Mouse (Mus musculus) inflammation-experienced regulatory T-cells, adult 16 weeks (primary cell): ENCODE results near the gene Olfr365. TPM values are rescaled to one million over a fixed set of nuclear protein-coding genes. Genes with fewer than 3 reads are reported as not detected.

ENCODE experiments used
- polyA plus RNA-seq: library from polyadenylated mRNA; unstranded; fragments of 100-300 nt; shearing (Covaris generic); gene quantifications from one replicate; pipeline ENCODE4 v1.2.1, GENCODE M21; 2017

Olfr365 gene
- not detected for polyA plus RNA-seq

DNA sequence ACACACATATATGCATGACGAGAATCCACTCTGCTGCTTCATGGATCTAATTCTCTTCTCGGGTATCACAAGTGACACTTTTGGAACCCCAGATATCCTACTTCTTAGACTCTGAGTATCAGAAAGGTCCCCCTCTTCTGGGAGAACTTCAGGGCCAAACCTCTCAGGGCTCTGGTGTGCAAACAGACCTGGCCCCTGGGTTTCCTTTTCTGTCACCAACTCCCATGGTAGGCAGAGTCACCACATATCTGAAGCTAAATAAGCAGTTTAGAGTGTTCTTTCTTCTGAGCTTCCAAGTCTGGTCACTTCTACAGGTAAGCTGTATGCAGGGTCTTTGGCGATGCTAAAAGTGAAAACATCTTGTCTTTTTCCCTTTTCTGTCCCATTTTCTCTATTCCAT is at the start of gene Olfr365:
Gene Olfr365, plus strand, starts transcription at position 301 of the 400 bp plus-strand sequence.

DNA sequence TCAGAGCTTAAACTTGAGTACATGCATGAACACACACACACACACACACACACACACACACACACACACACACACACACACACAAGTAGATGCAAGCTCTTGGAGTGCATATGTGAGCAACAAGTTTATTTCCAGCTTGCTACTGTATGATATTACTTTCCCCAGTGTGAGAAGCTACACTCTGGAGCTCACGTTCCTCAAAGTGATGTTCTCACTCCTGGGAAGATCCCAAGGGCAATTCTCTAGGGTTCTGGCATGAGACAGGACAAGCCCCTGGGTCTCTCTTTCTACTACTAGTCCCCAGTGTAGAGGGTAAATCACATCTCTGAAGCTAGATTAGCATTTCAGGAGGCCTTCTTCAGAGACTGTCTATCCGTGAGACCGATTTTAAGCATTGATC is 49.0 kb upstream of the Olfr365 start, which contains the start of gene Olfr364-ps1:
Gene Olfr364-ps1, plus strand, starts transcription at position 301 of the 400 bp plus-strand sequence.

DNA sequence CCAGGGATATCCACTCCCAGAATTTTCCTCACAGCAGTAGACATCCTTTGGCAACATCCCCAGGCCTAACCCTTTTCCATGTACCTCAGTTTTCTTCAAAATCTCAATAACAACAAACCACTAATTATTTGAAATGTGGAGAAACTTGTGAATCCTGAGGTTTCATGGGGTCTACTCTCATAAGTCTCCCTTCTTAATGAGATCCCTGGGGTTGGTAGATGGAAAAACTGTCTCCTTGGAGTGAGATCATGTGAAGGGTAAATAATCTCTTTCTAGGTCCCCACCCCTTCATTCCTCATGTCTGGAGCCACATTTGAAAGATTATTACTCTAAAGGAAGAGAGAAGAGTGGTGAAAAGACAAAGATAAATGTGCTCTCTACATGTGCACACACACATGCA is 23.3 kb downstream of the Olfr365 start, which contains the start of gene Olfr366:
Gene Olfr366, plus strand, starts transcription at position 301 of the 400 bp plus-strand sequence.

Other genes starting within 250 kb of the Olfr365 start
- not detected for gene Olfr357, start 194.4 kb upstream of the Olfr365 start, polyA plus RNA-seq
- not detected for gene Olfr358, start 178.9 kb upstream of the Olfr365 start, polyA plus RNA-seq
- not detected for gene Olfr360, start 122.5 kb upstream of the Olfr365 start, polyA plus RNA-seq
- gene Olfr361, start 98.9 kb upstream of the Olfr365 start, polyA plus RNA-seq: not detected
- not detected for gene Olfr362, start 70.3 kb upstream of the Olfr365 start, polyA plus RNA-seq
- gene Olfr364-ps1, start 48.9 kb upstream of the Olfr365 start, polyA plus RNA-seq: not detected
- gene Olfr366, start 23.4 kb downstream of the Olfr365 start, polyA plus RNA-seq: not detected
- not detected for gene Olfr368, start 138.3 kb downstream of the Olfr365 start, polyA plus RNA-seq
- gene Pdcl, start 171.1 kb downstream of the Olfr365 start, polyA plus RNA-seq: 37.6 TPM
- gene Rc3h2, start 234.7 kb downstream of the Olfr365 start, polyA plus RNA-seq: 28.2 TPM